Mouse (Mus musculus) T-helper 17 cell (primary cell): Measurements from ENCODE around the gene Gm20388.

ENCODE experiments used
- in situ Hi-C, 2 experiments: fragments of 300-600 bp; cut with MboI, MseI; formaldehyde crosslinking; loops; 1 replicate in 1 of 2; 2 replicates in 1 of 2; pipeline ENCODE4 v1.15.1; 2025; ENCODE audit warnings: high pct_unique_total_duplicates in 2 of 2

Gm20388 gene

DNA sequence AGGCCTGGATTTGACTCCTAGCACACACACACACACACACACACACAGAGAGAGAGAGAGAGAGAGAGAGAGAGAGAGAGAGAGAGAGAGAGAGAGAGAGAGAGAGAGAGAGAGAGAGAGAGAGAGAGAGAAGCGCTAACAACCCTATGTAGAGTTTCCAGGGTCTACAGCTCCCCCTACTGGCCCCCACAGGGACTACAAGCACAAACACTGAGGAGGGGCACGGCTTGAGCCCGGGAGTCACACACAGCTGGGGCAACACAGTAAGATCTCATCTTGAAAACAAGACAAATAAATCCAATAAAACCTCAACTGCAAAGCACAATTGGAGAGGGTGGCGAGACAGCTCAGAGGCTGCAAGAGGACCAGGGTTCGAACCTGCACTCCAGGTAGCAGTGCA is 1621.7 kb downstream of the Gm20388 start:
- in situ Hi-C loops: loop anchor here in 1 of 2 experiments (5.0 kb wide), 1 partner anchor 95 kb away; no protein-coding TSS in a partner anchor

DNA sequence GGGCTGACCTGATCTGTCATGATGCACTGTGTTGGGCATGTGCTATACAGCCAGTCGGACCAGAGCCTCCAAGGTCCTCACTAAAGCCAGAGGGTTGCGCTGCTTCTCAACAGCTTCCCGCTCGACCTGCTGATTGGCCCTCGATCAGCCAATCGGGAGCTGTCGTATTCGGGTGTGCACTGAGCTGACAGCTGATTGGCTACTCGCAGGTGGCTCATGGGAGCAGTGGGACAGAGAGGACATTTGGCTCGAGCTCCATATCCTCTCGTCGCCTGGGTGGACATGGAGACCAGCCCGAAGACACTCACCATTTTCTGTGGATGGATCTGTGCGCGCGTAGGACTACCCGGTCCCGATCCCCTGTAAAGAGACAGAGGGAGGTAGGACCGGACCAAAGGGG is 1631.2 kb downstream of the Gm20388 start:
- in situ Hi-C loops: loop anchor here in 1 of 2 experiments (5.0 kb wide), 2 partner anchors 65 to 125 kb away; no protein-coding TSS in a partner anchor

DNA sequence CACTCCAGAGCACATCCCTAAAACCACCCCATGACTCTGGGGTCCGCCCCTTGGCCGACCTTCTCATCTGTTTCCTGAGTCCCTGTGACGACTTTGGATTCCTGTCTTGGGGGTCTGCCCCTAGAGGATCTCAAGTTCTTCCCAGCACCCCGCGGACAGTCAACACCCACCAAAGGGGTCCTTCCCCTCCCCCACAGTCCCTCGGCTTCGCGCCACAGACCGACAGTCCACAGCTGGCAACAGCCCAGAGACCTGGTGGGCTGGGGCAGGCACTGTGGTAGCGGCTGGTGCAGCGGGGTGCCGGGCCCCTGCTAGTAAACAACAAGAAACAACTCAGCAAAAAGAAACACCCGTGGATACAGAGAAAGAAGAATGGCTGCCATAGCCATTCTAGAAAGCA is 1632.3 kb downstream of the Gm20388 start:
- in situ Hi-C loops: loop anchor here in 1 of 2 experiments (5.0 kb wide), 2 partner anchors 64 to 124 kb away; no protein-coding TSS in a partner anchor

GRCm38 (mm10) chr8:121544276-121544785 is 1633.7 kb downstream of the Gm20388 start, which contains the start of gene 1700018B08Rik:
Gene 1700018B08Rik (minus strand): TSS chr8:121544320.
- in situ Hi-C loops: loop anchor here in 1 of 2 experiments (5.0 kb wide), 2 partner anchors 63 to 123 kb away; no protein-coding TSS in a partner anchor

GRCm38 (mm10) chr8:121544936-121545335 is 1634.3 kb downstream of the Gm20388 start:
- in situ Hi-C loops: loop anchor here in 1 of 2 experiments (5.0 kb wide), 2 partner anchors 62 to 122 kb away; no protein-coding TSS in a partner anchor

GRCm38 (mm10) chr8:121547132-121547531 is 1636.5 kb downstream of the Gm20388 start:
- in situ Hi-C loops: no loop called here

- in situ Hi-C loops: loop anchor here in 1 of 2 experiments (5.0 kb wide), 1 partner anchor 42 kb away; the partner anchor contains the start of gene Map1lc3b
These were observed 1639.4 kb downstream of the Gm20388 start for GRCm38 (mm10) chr8:121550056-121550455.

DNA sequence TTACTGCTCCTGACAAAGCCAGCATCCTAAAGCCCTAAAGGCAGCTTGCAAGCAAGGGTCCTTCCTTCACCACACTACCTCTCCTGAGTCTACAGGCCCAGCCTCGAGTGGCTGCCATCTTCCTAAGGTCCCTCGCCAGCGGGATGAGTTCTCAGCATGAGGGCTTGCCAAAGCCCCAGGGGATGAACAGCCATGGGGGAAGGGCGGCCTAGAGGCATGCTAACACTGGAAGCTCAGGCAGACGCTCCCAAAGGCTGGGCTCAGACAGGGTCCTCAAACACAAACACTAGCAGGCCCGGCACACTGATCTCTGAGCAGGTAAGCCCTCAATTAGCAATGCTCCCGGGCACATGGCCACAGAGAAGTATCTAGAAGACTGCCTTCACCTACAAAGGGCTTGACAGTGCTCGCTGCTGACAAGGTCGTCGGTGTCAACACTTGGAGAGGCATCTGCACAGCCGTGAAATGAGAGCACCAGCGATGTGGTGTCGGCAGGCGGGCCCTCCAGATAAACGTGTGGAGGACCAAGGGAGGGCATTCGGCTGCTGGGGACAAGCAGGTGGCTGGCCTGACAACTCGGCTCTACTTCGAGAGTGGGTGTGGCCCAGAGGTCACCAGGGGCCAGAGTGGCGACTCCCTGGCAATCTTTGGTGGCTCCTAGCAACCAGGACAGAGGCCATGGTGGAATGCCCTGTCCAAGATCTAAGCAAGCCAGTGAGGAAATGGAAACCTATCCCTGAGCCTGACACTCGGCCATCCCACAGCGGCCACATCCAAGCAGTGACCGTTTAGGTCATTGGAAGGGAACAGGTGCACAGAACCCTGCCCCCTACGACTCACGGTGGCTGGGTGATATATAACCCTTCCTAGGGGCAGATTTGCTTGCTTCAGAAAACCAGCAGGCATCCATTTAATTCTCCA is 1640.7 kb downstream of the Gm20388 start:
- in situ Hi-C loops: loop anchor here in 1 of 2 experiments (5.0 kb wide), 1 partner anchor 41 kb away; the partner anchor contains the start of gene Map1lc3b

DNA sequence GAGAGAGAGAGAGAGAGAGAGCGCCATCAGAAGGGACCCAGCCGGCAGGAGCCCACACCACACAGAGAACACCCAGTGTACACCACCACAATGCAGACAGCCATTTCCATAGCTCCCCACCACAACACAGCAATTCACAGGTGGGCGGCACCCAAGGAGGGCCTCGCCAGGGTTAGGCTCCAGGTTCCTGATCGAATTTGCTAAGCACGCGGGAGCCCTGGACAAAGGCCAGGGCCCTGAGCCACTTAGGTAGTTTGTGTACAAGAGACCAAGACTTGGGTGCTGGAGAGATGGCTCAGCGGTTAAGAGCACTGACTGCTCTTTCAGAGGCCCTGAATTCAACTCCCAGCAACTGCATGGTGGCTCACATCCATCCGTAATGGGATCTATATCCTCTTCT is 1641.9 kb downstream of the Gm20388 start:
- in situ Hi-C loops: loop anchor here in 1 of 2 experiments (5.0 kb wide), 1 partner anchor 40 kb away; the partner anchor contains the start of gene Map1lc3b

DNA sequence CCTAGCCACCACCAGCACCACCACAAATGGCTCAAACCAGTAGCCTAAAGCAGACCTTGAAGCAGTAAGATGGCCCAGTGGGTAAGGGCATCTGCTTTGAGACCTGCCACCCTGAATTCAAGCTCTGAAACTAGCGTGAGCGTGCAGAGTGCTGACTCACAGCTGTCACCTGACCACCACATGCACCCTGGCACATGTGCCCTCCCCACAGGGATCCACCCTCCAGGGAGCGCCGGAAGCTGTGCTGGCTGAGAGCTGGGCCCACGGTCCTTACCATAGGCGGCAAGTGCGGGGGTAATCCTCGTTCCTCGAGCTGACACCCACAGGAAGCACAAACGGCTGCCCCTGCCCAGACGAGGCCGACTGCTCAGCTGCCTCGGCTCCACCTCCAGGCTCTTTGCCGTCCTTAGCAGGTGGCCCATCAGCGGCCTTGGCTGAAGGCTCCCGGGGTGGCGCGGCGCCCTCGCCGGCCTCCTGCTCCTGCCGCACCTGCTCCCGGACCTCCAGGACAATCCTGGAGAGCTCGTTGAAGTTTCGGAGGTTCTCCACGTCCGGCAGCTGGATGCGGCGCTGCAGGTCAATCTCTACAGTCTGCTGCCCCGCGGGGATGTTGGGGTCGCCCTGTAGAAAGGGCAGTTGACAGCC is 1643.3 kb downstream of the Gm20388 start:
- in situ Hi-C loops: loop anchor here in 1 of 2 experiments (5.0 kb wide), 1 partner anchor 38 kb away; the partner anchor contains the start of gene Map1lc3b

DNA sequence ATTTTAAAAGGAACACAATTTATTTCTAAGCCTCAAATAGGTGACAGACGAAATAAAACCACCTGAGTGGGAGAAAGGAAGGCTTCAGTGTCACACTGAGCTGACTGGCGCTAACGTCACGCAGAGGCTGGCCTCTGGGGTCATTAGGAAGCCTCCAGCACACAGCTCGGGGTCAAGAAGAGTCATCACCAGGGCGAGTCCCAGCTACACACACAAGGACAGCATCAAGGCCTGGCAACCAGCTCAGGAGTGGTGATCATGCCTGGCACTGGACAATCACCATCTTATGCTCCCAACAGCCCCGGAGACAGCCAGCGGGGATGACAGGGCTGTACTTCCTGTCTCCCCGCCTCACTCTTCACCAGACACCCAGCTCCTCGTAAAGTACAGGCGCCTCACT is 1647.1 kb downstream of the Gm20388 start:
- in situ Hi-C loops: no loop called here

- in situ Hi-C loops: no loop called here
These were observed 1647.9 kb downstream of the Gm20388 start for GRCm38 (mm10) chr8:121558538-121558937.

- in situ Hi-C loops: no loop called here
These were observed 1649.2 kb downstream of the Gm20388 start for GRCm38 (mm10) chr8:121559801-121560200.

GRCm38 (mm10) chr8:121560432-121561100 is 1649.9 kb downstream of the Gm20388 start:
- in situ Hi-C loops: no loop called here

DNA sequence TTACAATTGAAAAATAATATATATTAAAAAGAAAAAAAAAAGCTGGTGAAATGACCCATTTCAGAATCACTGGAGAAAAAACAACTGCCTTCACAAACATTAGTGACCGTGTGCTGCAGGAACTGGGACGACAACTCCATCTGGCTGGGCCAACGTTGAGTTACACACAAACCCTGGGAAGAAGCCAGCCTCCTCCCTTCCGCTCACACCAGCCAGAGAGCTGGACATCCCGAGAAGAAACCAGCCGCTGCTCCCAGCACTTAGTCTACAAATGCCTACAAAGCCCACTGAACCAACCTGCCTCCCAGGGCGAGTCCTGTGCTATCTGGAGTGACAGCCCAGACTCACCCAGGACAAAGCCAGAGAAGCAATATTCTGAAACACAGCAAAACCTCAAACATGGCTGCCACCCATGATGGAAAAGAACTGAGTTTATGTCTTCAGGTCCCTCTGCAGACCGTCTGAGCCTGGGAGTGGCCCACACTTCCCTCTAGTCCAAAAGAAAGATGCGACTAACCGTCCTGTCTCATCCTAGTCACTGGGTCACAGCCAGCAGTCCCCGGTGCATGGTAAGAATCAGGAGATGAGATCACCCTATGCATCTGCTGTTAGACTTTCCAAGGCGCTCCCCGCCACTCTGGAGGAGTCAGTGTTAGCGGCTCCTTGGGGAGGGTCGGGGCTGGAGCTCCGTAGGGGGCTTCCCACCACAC is 1651.2 kb downstream of the Gm20388 start:
- in situ Hi-C loops: no loop called here

DNA sequence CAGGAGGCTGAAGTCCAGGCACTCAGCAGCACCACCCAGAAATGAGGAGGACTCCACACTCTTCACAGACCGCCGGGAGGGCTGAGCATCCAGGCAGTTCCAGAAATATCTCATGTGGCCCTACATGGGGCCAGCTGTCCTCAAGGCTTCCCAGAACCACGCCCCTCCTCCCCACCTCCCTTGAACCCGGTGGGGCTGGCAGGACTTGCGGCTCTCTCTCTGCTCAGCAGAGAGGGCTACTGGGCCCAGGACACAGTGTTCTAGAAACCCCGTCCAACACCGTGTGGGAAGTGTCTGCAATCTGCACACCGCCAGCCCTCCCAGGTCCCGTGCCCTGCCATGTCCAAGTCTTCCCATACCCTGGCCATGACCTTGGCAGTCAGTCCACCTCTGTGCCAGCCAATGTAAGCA is 1652.3 kb downstream of the Gm20388 start:
- in situ Hi-C loops: no loop called here

- in situ Hi-C loops: no loop called here
These were observed 1653.1 kb downstream of the Gm20388 start for GRCm38 (mm10) chr8:121563701-121564100.

DNA sequence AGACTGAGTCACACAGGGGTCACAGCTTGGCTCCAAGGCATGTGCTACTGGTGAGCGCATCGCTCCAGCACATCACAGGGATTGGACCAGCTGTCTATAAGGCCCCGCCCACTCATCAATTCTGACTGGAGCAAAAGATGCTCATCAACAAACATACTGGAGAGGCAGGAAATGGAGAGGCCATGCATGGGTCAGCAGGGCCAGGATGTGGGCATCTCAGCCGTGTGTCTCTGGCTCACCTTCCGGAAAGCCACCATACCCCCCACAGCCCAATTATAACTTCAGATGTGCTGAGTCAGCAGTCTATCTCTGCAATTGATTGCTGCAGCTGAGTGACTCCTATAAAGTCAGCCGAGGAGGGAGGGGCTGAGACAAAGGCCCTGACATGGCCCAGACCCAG is 1657.7 kb downstream of the Gm20388 start:
- in situ Hi-C loops: no loop called here

GRCm38 (mm10) chr8:121570335-121570734 is 1659.7 kb downstream of the Gm20388 start:
- in situ Hi-C loops: no loop called here

- in situ Hi-C loops: no loop called here
These were observed 1660.2 kb downstream of the Gm20388 start for GRCm38 (mm10) chr8:121570801-121571200.
